ENCODE assay signal across 8 mouse cellular contexts in genomic region chr1:192136561-192137290, GRCm38 (mm10). TPM values are rescaled to one million over a fixed set of nuclear protein-coding genes. Genes with fewer than 3 reads are reported as not detected.
DNase-seq lines count a peak whose midpoint lies in the region; ATAC-seq and TF ChIP-seq lines count a peak whose summit lies in the region.

No protein-coding gene starts in this region.

- H3K4me3 ChIP-seq in E14TG2a.4 (replicated peaks; ENCODE audit: low read length): peak overlapping the region; percentile 93
- peak overlapping the region; percentile 75 for H3K4me3 ChIP-seq in forebrain, embryonic 11.5 days (ENCODE audit: low read depth, low read length)
- peak overlapping the region; percentile 92 for H3K4me3 ChIP-seq in heart, embryonic 16.5 days (ENCODE audit: low read length)
- peak overlapping the region; percentile 77 to 98 for H3K4me3 ChIP-seq in liver, embryonic 14.5 days (ENCODE audit: insufficient read depth in 1 of 2, low read depth in 2 of 2, low read length in 2 of 2)
- H3K4me3 ChIP-seq in stomach, embryonic 15.5 days (replicated peaks): peak overlapping the region; percentile 88

- H3K27me3 ChIP-seq in E14TG2a.4 (ENCODE audit: insufficient read depth, low read length): 0 out of 2 replicates have a peak, but pooled peaks cover 4% of the 10 kb centered on the region
- H3K27me3 ChIP-seq in forebrain, embryonic 11.5 days (ENCODE audit: control insufficient read depth, insufficient read depth, low read length): no peaks in the 10 kb centered on the region
- no peaks in the 10 kb centered on the region for H3K27me3 ChIP-seq in heart, embryonic 16.5 days (ENCODE audit: control insufficient read depth, insufficient read depth, low read length)
- no peaks in the 10 kb centered on the region for H3K27me3 ChIP-seq in liver, embryonic 14.5 days (ENCODE audit: control insufficient read depth, insufficient read depth, low read length)
- no peaks in the 10 kb centered on the region for H3K27me3 ChIP-seq in stomach, embryonic 15.5 days (replicated peaks)

- H3K4me2 ChIP-seq in forebrain, embryonic 11.5 days (ENCODE audit: low read depth, low read length, severe bottlenecking): peak overlapping the region; percentile 95
- H3K4me2 ChIP-seq in heart, embryonic 16.5 days (ENCODE audit: low read depth, low read length): peak overlapping the region; percentile 89
- H3K4me2 ChIP-seq in liver, embryonic 14.5 days (ENCODE audit: low read depth): peak overlapping the region; percentile 92
- peak overlapping the region; percentile 92 for H3K4me2 ChIP-seq in stomach, embryonic 15.5 days

- peak; percentile 70 for DNase-seq in c-Kit-positive CD71-positive TER-119-negative erythroid progenitor cells, embryonic 14.5 days (ENCODE audit: low read depth)
- peak; percentile 87 for DNase-seq in forebrain, embryonic 11.5 days (ENCODE audit: low spot score)
- peak; percentile 85 to 94 for DNase-seq in kidney, postnatal 25 days
- DNase-seq in liver, embryonic 14.5 days (ENCODE audit: low read depth in 3 of 3, low spot score in 3 of 3): peak; percentile 50 to 70 (median 63)
- DNase-seq in neural tube, embryonic 10.5 days (ENCODE audit: extremely low spot score, low spot score): peak; percentile 85

- peaks cover 17% of the 10 kb centered on the region; the same call in 1 of the 2 replicates for H3K4me1 ChIP-seq in E14TG2a.4 (replicated peaks; ENCODE audit: low read depth, low read length)
- no peaks in the 10 kb centered on the region for H3K4me1 ChIP-seq in forebrain, embryonic 11.5 days (replicated peaks; ENCODE audit: control insufficient read depth, insufficient read depth, low read length)
- peaks cover 22% of the 10 kb centered on the region for H3K4me1 ChIP-seq in heart, embryonic 16.5 days (ENCODE audit: control insufficient read depth, insufficient read depth, low read length)
- peaks cover 10 to 13% of the 10 kb centered on the region in 2 experiments for H3K4me1 ChIP-seq in liver, embryonic 14.5 days (replicated peaks; ENCODE audit: control insufficient read depth in 2 of 2, insufficient read depth in 2 of 2, low read length in 1 of 2)
- H3K4me1 ChIP-seq in stomach, embryonic 15.5 days: peaks cover 6% of the 10 kb centered on the region; the same call in 1 of the 2 replicates

- under 1% methylated on average over 52 of the region's 55 CpGs for WGBS in forebrain, embryonic 11.5 days
- under 1% methylated on average over 52 of the region's 55 CpGs for WGBS in heart, embryonic 16.5 days
- under 1% methylated on average over 55 of the region's 55 CpGs for WGBS in liver, embryonic 14.5 days (ENCODE audit: insufficient replicate concordance)
- under 1% methylated on average over 53 of the region's 55 CpGs for WGBS in stomach, embryonic 15.5 days

- peak; percentile 80 for ATAC-seq in forebrain, embryonic 11.5 days (replicated peaks; ENCODE audit: low FRiP score)
- peak; percentile 81 for ATAC-seq in heart, embryonic 16.5 days (replicated peaks; ENCODE audit: extremely low read depth, insufficient read depth, low FRiP score)
- ATAC-seq in liver, embryonic 14.5 days (ENCODE audit: insufficient read depth): peak; percentile 61
- peak; percentile 79 for ATAC-seq in stomach, embryonic 15.5 days (ENCODE audit: insufficient read depth, low FRiP score, low read depth)

- TF ChIP-seq CTCF in E14TG2a.4 (conservative IDR thresholded peaks at IDR 0.05; ENCODE audit: low read length): no peak
- 0 out of 2 replicates have a peak, but pooled peaks have one; percentile 13 for TF ChIP-seq CTCF in liver, embryonic 14.5 days (IDR thresholded peaks at IDR 0.05; ENCODE audit: low read depth)

- peaks cover 29% of the 10 kb centered on the region for H3K9me3 ChIP-seq in E14TG2a.4 (ENCODE audit: low read length)
- H3K9me3 ChIP-seq in forebrain, embryonic 11.5 days (ENCODE audit: control insufficient read depth, low read length): no peaks in the 10 kb centered on the region
- no peaks in the 10 kb centered on the region for H3K9me3 ChIP-seq in heart, embryonic 16.5 days (replicated peaks; ENCODE audit: control insufficient read depth, low read length)
- no peaks in the 10 kb centered on the region for H3K9me3 ChIP-seq in liver, embryonic 14.5 days (ENCODE audit: control insufficient read depth, low read length)
- H3K9me3 ChIP-seq in stomach, embryonic 15.5 days: no peaks in the 10 kb centered on the region

- peak overlapping the region; percentile 91 for H3K27ac ChIP-seq in forebrain, embryonic 11.5 days (ENCODE audit: low read depth, low read length)
- H3K27ac ChIP-seq in heart, embryonic 16.5 days (ENCODE audit: low read length): peak overlapping the region; percentile 99
- peak overlapping the region; percentile 69 for H3K27ac ChIP-seq in liver, embryonic 14.5 days
- peak overlapping the region; percentile 98 for H3K27ac ChIP-seq in stomach, embryonic 15.5 days

- peak overlapping the region; percentile 93 for H3K9ac ChIP-seq in forebrain, embryonic 11.5 days (ENCODE audit: low read length)
- H3K9ac ChIP-seq in heart, embryonic 16.5 days (ENCODE audit: low read length): peak overlapping the region; percentile 97
- peak overlapping the region; percentile 90 for H3K9ac ChIP-seq in liver, embryonic 14.5 days (replicated peaks)
- H3K9ac ChIP-seq in stomach, embryonic 15.5 days: peak overlapping the region; percentile 82

- no peak for TF ChIP-seq EP300 in liver, embryonic 14.5 days (IDR thresholded peaks at IDR 0.05; ENCODE audit: low read depth)

- no peaks in the 10 kb centered on the region for H3K36me3 ChIP-seq in E14TG2a.4 (ENCODE audit: insufficient read depth, low read length)
- no peaks in the 10 kb centered on the region for H3K36me3 ChIP-seq in forebrain, embryonic 11.5 days (ENCODE audit: control insufficient read depth, insufficient read depth, low read length)
- peaks cover 4% of the 10 kb centered on the region; the same call in 1 of the 2 replicates for H3K36me3 ChIP-seq in heart, embryonic 16.5 days (ENCODE audit: control insufficient read depth, insufficient read depth)
- no peaks in the 10 kb centered on the region for H3K36me3 ChIP-seq in liver, embryonic 14.5 days (replicated peaks; ENCODE audit: control insufficient read depth, insufficient read depth, low read depth)
- no peaks in the 10 kb centered on the region for H3K36me3 ChIP-seq in stomach, embryonic 15.5 days

RNA-seq across cellular contexts. Expression of gene Rcor3, which starts 1.1 kb away (rescaled TPM):
- polyA plus RNA-seq in forebrain, embryonic 11.5 days (2014; fragmentation: Nextera tagmentation; extraction: Ambion mirVana): 17.4 and 18.1 TPM in 2 replicates
- 33.1 and 39.6 TPM in 2 replicates for polyA plus RNA-seq in heart, embryonic 16.5 days (2015; fragmentation: Nextera tagmentation; extraction: Ambion mirVana)
- 7.1 and 9.1 TPM in 2 replicates for polyA plus RNA-seq in liver, embryonic 14.5 days (2012; rRNA removed)
- 6.7 and 6.9 TPM in 2 replicates for polyA plus RNA-seq in liver, embryonic 14.5 days (2014; fragmentation: Nextera tagmentation; extraction: Ambion mirVana)
- 24.8 and 26.3 TPM in 2 replicates for polyA plus RNA-seq in stomach, embryonic 15.5 days (2015; fragmentation: Nextera tagmentation; extraction: Ambion mirVana)

RNA-seq across cellular contexts. Expression of gene Traf5, which starts 44.4 kb away (rescaled TPM):
- polyA plus RNA-seq in forebrain, embryonic 11.5 days (2014; fragmentation: Nextera tagmentation; extraction: Ambion mirVana): 2.8 and 4.4 TPM in 2 replicates
- 15.5 and 16.1 TPM in 2 replicates for polyA plus RNA-seq in heart, embryonic 16.5 days (2015; fragmentation: Nextera tagmentation; extraction: Ambion mirVana)
- 4.9 and 7.2 TPM in 2 replicates for polyA plus RNA-seq in liver, embryonic 14.5 days (2012; rRNA removed)
- 4.9 and 6.6 TPM in 2 replicates for polyA plus RNA-seq in liver, embryonic 14.5 days (2014; fragmentation: Nextera tagmentation; extraction: Ambion mirVana)
- 23.3 and 23.7 TPM in 2 replicates for polyA plus RNA-seq in stomach, embryonic 15.5 days (2015; fragmentation: Nextera tagmentation; extraction: Ambion mirVana)

RNA-seq across cellular contexts. Expression of gene Kcnh1, which starts 53.8 kb away (rescaled TPM):
- 0.35 and 0.45 TPM in 2 replicates for polyA plus RNA-seq in forebrain, embryonic 11.5 days (2014; fragmentation: Nextera tagmentation; extraction: Ambion mirVana)
- 0.32 and 0.34 TPM in 2 replicates for polyA plus RNA-seq in heart, embryonic 16.5 days (2015; fragmentation: Nextera tagmentation; extraction: Ambion mirVana)
- under 0.01 TPM in 2 replicates for polyA plus RNA-seq in liver, embryonic 14.5 days (2012; rRNA removed)
- polyA plus RNA-seq in liver, embryonic 14.5 days (2014; fragmentation: Nextera tagmentation; extraction: Ambion mirVana): not detected in 2 replicates
- 0.89 and 1.1 TPM in 2 replicates for polyA plus RNA-seq in stomach, embryonic 15.5 days (2015; fragmentation: Nextera tagmentation; extraction: Ambion mirVana)

Comparison
In these comparisons a context has a peak if more than half of its experiments do, and no peak if none do; other contexts are left out.
1. Peak in every context shown above with its lines: DNase-seq, ATAC-seq, H3K4me3 ChIP-seq and H3K27ac ChIP-seq.